ENCODE assay signal across 8 mouse cellular contexts in the genomic region with DNA sequence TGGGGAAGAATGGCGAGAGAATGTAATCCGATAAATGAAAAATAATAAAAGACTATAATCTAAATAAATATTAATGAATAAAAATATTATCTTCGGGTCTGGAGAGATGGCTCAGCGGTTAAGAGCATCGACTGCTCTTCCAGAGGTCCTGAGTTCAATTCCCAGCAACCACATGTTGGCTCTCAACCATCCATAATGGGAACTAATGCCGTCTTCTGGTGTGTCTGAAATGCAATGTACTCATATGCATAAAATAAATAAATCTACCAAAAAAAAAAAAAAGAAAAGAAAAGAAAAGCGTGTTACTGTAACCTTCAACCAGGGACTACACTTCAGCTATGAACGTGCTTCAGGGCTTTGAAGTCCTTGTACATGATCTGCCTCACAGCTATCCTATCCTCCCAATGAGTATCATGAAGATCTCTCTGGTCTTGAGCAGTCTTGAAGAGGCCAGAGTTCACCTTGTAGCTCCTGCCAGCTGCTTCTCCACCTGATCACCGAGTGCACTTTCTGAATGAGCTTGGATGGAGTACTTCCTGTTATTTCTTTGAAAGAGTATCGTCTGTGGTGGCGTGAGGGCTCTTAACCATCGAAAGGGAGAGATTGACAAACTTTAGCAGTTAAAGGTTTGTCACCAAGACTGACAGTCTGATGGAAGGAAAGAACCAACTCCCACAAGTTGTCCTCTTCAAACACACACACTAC. TPM values are rescaled to one million over a fixed set of nuclear protein-coding genes. Genes with fewer than 3 reads are reported as not detected.
DNase-seq lines count a peak whose midpoint lies in the region; TF ChIP-seq lines count a peak whose summit lies in the region.

Gene Tsn (minus strand): TSS at position 118 of the 705 bp plus-strand sequence.

- H3K27ac ChIP-seq in bone marrow, adult 2 months (ENCODE audit: control insufficient read depth, insufficient read depth, low read depth, low read length, poor library complexity): peak within 1 kb of the TSS; percentile 97

- TF ChIP-seq POLR2A in bone marrow, adult 2 months (IDR thresholded peaks at IDR 0.05; ENCODE audit: borderline replicate concordance, control insufficient read depth, low read depth, low read length): no peak

- peak within 1 kb of the TSS; percentile 100 for H3K4me3 ChIP-seq in bone marrow, adult 2 months (replicated peaks; ENCODE audit: control insufficient read depth, low read depth, low read length)

- DNase-seq in layer of hippocampus, adult 8-10 months (ENCODE audit: low spot score in 2 of 2): no peak
- no peak for DNase-seq in layer of hippocampus, adult 11-12 months (ENCODE audit: low spot score)
- DNase-seq in gastrocnemius, postnatal 4 days (ENCODE audit: low spot score in 2 of 2): no peak
- no peak for DNase-seq in large intestine, adult 2 months (ENCODE audit: low read depth, low spot score)
- DNase-seq in lung, postnatal 36 days: peak; percentile 36
- no peak for DNase-seq in Muller cell, postnatal 12 days (ENCODE audit: inconsistent ontology term)
- no peak for DNase-seq in right cerebral cortex, postnatal 10 days (ENCODE audit: low spot score in 2 of 2)

- H3K4me1 ChIP-seq in bone marrow, adult 2 months (ENCODE audit: control insufficient read depth, insufficient read depth, low read length): no peaks in the 10 kb centered on the region; the same call in 1 of the 2 replicates

- WGBS in bone marrow, adult 2 months: 27% methylated on average over 12 of the region's 12 CpGs
- WGBS in large intestine, adult 2 months: 34% methylated on average over 12 of the region's 12 CpGs

- no peak for TF ChIP-seq CTCF in bone marrow, adult 2 months (IDR thresholded peaks at IDR 0.05; ENCODE audit: control insufficient read depth, insufficient read depth, low read length)

RNA-seq across cellular contexts. Expression of gene Tsn, which starts in this region (rescaled TPM):
- 100 to 1,000 TPM; 105 to 118 (median 107) TPM for total RNA-seq in layer of hippocampus, adult 8-10 months (2022)
- 27.7 and 29.1 TPM in 2 replicates for polyA plus RNA-seq in bone marrow, adult 2 months (2011; ENCODE audit: insufficient read depth, insufficient read length, low replicate concordance, missing spikeins)
- total RNA-seq in gastrocnemius, postnatal 4 days (2021): 10 to 100 TPM; 87.6 to 88.1 TPM
- 30.0 and 38.4 TPM in 2 replicates for polyA plus RNA-seq in large intestine, adult 2 months (2012; rRNA removed)
